Mouse (Mus musculus) right cerebral cortex, postnatal 25 days (tissue): Measurements from ENCODE around the gene Olfr39.
"Not testable (repeated sequence)": the region's sequence is repeated elsewhere in the genome, so short reads cannot be mapped to it uniquely, and the experiment has no call there.

ENCODE experiments used
- DNase-seq: peaks from one replicate; pipeline ENCODE4 v3.0.0; 2022

The Olfr39 gene

GRCm38 (mm10) chr9:20282051-20282450 is at the start of gene Olfr39:
Olfr39 (plus strand) TSS chr9:20282351.
- DNase-seq, result no peak

- no peak for DNase-seq
These were observed 45.3 kb upstream of the Olfr39 start, which contains the start of gene Olfr872 for GRCm38 (mm10) chr9:20236819-20237218. Olfr872 (plus strand) TSS chr9:20237119.

- DNase-seq, result no peak
These were observed 44.8 kb upstream of the Olfr39 start for GRCm38 (mm10) chr9:20237378-20237777.

GRCm38 (mm10) chr9:20295562-20295961 is 13.4 kb downstream of the Olfr39 start:
- not testable (repeated sequence) for DNase-seq

GRCm38 (mm10) chr9:20298232-20298631 is 16.1 kb downstream of the Olfr39 start, which contains the start of gene Olfr873:
Olfr873 (plus strand) TSS chr9:20298532.
- no peak for DNase-seq

- DNase-seq, result no peak
These were observed 53.8 kb downstream of the Olfr39 start, which contains the start of gene Olfr18 for GRCm38 (mm10) chr9:20335994-20336393. Olfr18 (minus strand) TSS chr9:20336094.
